Mouse (Mus musculus) liver, adult 2 months (tissue): ENCODE measurements around the gene Pard3.

Experiments
- CTCF ChIP-seq: fragments of 200-500 bp; IDR thresholded peaks from 2 replicates; pipeline ENCODE4 v1.5.1; 2011; ENCODE audit warnings: low read depth, low read length, control low read depth
- POLR2A ChIP-seq: fragments of 200-500 bp; IDR thresholded peaks from 2 replicates; pipeline ENCODE4 v1.6.1; 2011; ENCODE audit warnings: low read length, control low read depth; ENCODE audit not compliant: insufficient read depth; ENCODE audit errors: extremely low read depth

GRCm38 (mm10) chr8:127052132-127052531 is 11.6 kb upstream of the Pard3 start:
- TF ChIP-seq CTCF = no peak
- no peak for TF ChIP-seq POLR2A
